Mouse (Mus musculus) T-helper 17 cell (primary cell): ENCODE measurements around the gene Ier2.
"Not testable (repeated sequence)": the region's sequence is repeated elsewhere in the genome, so short reads cannot be mapped to it uniquely, and the experiment has no call there.

Experiments used
- in situ Hi-C, 2 experiments: fragments of 300-600 bp; cut with MboI, MseI; formaldehyde crosslinking; loops; 1 replicate in 1 of 2; 2 replicates in 1 of 2; pipeline ENCODE4 v1.15.1; 2025; ENCODE audit warnings: high pct_unique_total_duplicates in 2 of 2

The Ier2 gene

GRCm38 (mm10) chr8:84641578-84642361 lies 20.9 kb downstream of the Ier2 start:
- in situ Hi-C loops = loop anchor here in 1 of 2 experiments (5.0 kb wide), 1 partner anchor 439 kb away; no protein-coding TSS in a partner anchor

GRCm38 (mm10) chr8:84640617-84641294 lies 21.9 kb downstream of the Ier2 start:
- in situ Hi-C loops = loop anchor here in 1 of 2 experiments (5.0 kb wide), 1 partner anchor 438 kb away; no protein-coding TSS in a partner anchor

DNA sequence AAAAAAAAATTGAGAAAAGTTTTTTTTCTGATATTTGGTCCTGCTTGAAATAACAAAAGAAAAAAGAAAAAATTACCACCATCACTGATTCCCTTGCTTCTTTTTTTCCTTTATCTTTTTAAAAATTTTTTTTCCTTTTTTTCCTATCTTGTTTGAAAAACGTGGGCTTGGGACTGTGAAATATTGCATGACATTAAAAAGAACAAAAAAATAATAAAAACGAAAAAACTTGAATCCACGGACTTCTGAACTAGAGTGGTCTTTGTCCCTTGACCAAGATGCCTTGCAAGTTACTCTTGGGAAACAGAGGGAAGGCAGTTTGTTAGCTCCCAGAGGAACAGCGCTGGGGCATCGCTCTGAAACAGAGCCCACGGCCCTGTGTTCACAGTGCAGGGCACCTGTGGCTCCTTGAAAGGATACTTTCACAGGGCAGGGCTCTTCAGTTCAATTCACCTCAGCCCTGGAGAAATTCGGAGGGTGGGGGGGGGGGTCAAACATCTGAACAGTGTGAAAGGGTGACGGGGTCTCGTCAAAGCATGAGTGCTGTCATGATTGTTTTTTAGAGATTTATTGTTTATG lies 22.6 kb downstream of the Ier2 start:
- in situ Hi-C loops = loop anchor here in 1 of 2 experiments (5.0 kb wide), 1 partner anchor 438 kb away; no protein-coding TSS in a partner anchor

- in situ Hi-C loops = loop anchor here in 1 of 2 experiments (5.0 kb wide), 2 partner anchors 58 to 437 kb away; no protein-coding TSS in a partner anchor
These were observed 23.3 kb downstream of the Ier2 start for GRCm38 (mm10) chr8:84639162-84640009.

DNA sequence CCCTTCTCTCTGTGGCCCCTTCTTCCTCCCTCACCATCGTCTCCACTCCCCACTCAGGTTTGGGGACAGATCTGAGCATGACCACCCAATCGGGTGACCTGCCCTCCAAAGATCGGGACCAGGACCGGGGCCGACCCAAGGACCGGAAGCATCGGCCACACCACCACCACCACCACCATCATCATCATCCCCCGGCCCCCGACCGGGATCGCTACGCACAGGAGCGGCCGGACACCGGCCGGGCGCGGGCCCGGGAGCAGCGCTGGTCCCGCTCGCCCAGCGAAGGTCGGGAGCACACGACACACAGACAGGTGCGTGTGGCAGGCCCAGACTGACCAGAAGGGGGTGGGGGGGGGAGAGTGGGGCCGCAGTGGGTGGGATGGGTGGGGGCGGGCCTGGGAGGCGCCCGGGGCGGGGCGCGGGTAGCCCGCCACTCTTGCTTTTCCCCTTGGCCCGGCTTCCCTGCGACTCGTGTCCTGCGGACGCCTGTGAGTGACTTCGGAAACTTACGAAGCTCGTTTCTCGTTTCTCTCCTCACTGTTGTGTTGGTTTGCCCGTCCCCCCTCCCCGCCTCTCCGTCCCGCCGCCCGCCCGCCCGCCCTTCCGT lies 24.0 kb downstream of the Ier2 start:
- in situ Hi-C loops = loop anchor here in 1 of 2 experiments (5.0 kb wide), 1 partner anchor 59 kb away; no protein-coding TSS in a partner anchor

DNA sequence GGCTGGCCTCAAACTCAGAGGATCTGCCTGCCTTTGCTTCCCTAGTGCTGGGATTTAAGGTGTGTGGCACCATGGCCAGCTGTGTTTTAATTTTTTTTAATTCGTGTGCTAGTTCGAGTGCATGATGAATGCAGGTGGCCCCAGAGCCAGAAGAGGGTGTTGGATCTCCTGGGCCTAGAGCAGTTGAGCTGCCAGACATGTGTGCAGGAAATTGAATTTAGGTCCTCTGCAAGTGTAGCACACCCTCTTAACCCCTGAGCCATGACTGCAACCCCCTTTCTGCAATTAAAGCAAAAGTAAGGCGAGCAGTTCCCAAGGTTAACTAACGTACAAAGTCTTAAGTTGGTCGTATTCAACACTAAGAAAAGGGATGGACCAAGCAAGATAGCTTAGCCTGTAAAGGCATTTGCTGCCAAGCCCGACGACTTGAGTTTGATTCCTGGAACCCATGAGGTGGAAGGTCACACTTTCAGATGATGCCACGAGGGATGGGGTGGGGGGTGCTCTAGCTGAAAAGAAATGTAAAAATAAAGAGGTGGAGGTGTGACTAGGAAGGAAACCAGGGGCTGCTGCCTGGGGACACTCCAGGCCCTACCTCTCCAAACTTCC lies 24.6 kb downstream of the Ier2 start:
- in situ Hi-C loops = loop anchor here in 1 of 2 experiments (5.0 kb wide), 1 partner anchor 59 kb away; no protein-coding TSS in a partner anchor

DNA sequence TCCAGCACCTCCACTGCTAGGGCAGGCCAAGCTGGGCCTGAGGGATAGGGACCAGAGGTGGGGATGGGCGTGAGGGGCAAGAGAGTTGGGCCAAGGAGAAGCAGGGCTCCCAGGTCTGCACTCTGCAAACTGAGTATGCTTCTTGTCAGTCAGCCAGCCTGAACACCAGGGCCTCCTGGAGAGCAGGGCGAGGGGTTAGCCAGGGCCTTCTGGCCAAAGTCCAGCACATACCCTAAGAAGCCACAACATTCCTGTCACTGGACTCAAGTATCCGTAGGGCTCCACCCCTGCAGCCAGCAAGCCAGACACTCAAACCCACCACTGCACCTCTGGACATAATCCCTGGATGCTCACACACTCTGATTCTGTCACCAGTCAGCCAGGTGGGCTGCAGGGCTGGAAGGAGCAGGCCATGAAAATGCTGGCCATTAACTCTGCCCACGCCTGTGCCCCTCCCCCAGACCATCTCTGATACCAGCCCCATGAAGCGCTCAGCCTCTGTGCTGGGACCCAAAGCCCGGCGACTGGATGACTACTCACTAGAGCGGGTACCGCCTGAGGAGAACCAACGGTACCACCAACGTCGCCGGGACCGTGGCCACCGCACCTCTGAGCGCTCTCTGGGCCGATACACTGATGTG lies 26.5 kb downstream of the Ier2 start:
- in situ Hi-C loops = loop anchor here in 1 of 2 experiments (5.0 kb wide), 1 partner anchor 61 kb away; no protein-coding TSS in a partner anchor

DNA sequence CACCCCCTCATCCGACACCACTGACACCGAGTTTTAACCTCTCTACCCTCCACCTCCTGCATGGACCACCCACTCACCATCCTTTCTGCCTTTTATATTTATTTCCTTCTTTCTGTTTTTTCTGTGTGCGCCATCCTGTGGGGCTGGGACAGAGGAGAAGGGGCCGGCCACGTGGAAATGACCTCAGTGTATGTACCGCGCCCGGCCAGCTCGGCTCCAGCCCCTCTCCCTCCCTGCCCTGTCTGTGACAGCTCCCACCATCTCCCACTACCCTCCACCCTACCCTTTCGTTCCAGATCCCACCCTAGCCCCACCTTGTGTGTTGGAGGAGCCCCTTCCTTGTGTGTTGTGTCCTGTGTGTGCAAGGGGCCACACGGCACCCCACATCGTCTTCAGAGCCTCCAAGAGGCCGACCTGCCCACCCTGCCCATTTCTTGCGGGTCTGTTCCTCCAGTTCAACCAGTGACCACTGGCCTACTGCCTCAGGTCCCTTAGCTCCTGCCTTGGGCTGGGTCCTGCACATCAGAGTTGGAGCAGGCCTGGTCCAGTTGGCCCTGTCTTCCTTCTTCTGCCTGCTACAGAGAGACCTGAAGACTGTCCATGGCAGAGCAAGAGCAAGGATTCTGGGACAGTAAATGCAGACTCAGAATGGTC lies 27.1 kb downstream of the Ier2 start:
- in situ Hi-C loops = loop anchor here in 1 of 2 experiments (5.0 kb wide), 1 partner anchor 62 kb away; no protein-coding TSS in a partner anchor

DNA sequence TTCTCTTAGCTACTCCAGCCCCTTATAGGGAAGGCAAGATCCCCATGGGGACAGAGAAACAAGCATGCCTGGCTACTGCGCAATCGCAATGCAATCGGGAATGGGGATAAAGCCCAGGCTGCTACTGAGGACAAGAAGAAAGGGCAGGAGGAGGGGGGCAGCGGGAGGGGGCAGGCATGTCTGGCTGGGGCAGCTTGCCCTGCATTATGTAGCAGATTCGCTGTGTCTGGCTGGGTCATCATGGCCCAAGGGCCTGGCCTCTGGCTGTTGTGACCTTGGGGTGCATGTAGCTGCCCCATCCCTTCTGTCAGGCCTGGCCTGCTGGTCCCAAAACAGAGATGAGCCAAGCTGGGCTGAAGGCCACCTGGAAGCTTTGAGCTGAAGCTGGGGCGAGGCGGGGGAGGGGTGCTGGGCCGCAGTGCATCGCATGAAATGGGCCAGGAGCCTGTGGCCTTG lies 27.8 kb downstream of the Ier2 start:
- in situ Hi-C loops = loop anchor here in 1 of 2 experiments (5.0 kb wide), 1 partner anchor 62 kb away; no protein-coding TSS in a partner anchor

DNA sequence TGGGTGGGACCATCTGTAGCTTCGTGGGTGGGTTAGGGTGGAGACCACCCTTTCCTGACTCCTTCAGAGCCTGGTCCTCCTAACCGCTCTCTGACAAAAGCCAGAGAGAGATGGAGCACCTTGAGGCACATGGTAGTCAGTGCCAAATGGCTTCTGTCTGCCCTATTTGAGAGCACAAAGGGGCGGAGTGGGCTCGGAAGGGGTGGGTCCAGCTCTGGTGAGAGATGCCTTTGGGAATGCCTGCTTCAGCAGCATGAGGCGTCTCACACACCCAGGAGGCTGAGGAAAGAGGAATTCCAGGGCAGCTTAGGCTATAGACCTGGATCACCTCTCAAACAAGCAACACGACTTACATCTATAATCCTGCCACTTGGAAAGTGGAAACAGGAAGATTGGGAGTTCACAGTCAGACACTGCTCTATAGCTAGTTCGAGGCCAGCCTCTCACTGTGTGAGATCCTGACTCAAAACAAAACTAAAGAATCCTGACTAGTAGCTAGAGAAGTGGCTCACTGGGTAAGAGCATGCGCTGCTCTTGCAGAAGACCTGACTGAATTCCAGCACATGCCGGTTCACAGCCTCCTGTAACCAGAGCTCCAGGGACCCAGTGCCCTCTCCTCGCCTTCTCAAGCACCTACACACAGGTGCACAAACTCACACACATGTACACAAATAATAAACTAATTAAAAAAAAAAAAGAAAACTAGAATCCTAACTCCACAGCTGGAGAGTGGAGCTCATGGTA lies 28.6 kb downstream of the Ier2 start:
- in situ Hi-C loops = no loop called here

GRCm38 (mm10) chr8:84631813-84632212 lies 30.8 kb downstream of the Ier2 start:
- in situ Hi-C loops = no loop called here

- in situ Hi-C loops = no loop called here
These were observed 32.5 kb downstream of the Ier2 start for GRCm38 (mm10) chr8:84630145-84630544.

DNA sequence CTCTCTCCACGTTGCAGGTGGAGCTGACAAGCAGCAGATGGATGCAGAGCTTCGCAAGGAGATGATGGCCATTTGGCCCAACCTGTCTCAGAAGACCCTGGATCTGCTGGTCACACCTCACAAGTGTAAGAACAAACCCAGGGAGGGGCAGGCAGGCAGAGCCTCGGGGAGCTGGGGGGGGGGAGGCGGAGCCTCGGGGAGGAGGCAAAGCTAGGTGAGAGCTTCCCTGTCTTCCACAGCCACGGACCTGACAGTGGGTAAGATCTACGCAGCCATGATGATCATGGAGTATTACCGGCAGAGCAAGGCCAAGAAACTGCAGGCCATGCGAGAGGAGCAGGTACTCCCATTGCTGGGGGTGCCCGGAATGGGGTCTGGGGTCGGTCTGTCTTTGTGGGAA lies 33.1 kb downstream of the Ier2 start:
- in situ Hi-C loops = no loop called here

GRCm38 (mm10) chr8:84623425-84623824 lies 39.2 kb downstream of the Ier2 start:
- in situ Hi-C loops = not testable (repeated sequence)

DNA sequence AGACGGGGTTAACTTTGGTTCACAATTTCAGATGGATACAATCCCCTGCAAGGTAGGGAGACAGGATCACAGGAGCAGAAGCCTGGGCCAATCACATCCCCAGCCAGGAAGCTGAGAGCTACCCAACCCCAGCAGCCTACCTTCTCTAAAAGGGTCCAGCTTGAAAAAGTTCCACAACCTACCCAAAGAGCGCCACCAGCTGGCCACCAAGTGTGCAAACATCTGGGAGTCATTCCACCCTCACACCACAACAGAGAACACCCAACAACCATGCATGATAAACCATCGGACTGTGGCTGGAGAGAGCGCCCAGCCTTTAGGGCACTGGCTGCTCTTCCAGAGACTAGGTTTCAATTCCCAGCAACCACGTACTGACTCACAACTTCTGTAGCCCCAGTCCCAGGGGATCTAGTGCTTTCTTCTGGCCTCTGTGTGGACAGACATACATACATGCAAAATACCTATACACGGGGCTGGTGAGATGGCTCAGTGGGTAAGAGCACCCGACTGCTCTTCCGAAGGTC lies 41.5 kb downstream of the Ier2 start:
- in situ Hi-C loops = no loop called here

DNA sequence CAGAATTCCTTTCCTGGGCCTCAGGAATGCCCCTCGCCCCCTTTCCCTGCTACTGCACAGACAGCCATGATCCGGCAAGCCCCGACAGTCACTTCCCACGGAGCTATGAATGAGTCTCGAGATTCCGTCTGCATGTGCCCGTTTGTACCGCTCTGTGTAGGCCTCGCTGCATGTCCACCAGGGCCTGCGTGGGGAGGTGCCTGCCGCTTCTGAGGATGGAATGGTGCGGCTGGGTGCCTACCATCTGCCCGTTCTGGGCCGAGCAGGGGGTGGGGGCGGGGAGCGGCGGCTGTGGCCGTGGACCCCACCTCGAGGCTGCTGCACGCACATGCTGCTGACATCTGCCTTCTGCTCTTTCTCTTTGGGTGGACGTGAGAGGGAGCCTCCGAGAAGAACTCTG lies 45.6 kb downstream of the Ier2 start:
- in situ Hi-C loops = no loop called here

- in situ Hi-C loops = no loop called here
These were observed 46.8 kb downstream of the Ier2 start for GRCm38 (mm10) chr8:84615666-84616485.
